Mouse (Mus musculus): ENCODE measurements at regions not wholly inside any gene's neighbourhood (a gene's known extent, or its start where the extent isn't known, plus 50 kb on each side); places are given as distances from the start of the nearest gene placed in this dataset.

DNA sequence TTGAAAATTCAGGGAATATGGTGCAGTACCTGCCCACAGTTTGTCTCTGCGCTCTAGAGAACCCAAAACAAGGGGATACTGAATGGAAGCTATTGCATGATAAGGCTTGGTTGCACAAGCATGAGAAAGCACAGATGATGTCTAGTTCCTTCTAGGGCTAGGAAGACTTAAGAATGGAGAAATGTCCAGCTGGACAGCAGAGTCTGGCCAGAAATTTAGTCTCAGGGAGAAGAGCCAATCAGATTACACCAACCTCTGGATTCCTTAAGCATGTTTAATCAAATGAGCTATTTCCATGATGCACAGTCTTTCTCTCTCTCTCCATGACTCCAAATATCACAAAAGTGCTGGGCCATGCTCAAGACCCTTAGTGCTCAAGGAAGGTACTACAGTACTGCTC is 147.8 kb downstream of the Lurap1l start:
- no peaks in the 10 kb centered on the region; a peak in 1 of 4 replicates for H3K4me1 ChIP-seq (ENCODE audit: control insufficient read depth in 2 of 2, insufficient read depth in 2 of 2, low read length in 2 of 2)
- H3K36me3 ChIP-seq (ENCODE audit: control insufficient read depth, insufficient read depth, low read length) = no peaks in the 10 kb centered on the region
- H3K27me3 ChIP-seq (ENCODE audit: control insufficient read depth, insufficient read depth, low read length) = no peaks in the 10 kb centered on the region
- ATAC-seq (ENCODE audit: insufficient number of reproducible peaks, insufficient read depth, low FRiP score, low read depth) = no peak
- H3K4me3 ChIP-seq (ENCODE audit: control insufficient read depth in 1 of 2, insufficient read depth in 1 of 2, low read depth in 1 of 2, low read length in 2 of 2) = no peak overlapping the region
- no peaks in the 10 kb centered on the region for H3K9me3 ChIP-seq (ENCODE audit: control insufficient read depth, low read length)
- no peak overlapping the region for H3K27ac ChIP-seq (replicated peaks in 1 of 2; ENCODE audit: control insufficient read depth in 1 of 2, insufficient read depth in 1 of 2, low read depth in 2 of 2, low read length in 2 of 2)
- H3K9ac ChIP-seq (ENCODE audit: low read length) = no peak overlapping the region
- no peak overlapping the region for H3K4me2 ChIP-seq (ENCODE audit: low read length)
- 82% methylated on average over 1 of the region's 1 CpGs for WGBS

DNA sequence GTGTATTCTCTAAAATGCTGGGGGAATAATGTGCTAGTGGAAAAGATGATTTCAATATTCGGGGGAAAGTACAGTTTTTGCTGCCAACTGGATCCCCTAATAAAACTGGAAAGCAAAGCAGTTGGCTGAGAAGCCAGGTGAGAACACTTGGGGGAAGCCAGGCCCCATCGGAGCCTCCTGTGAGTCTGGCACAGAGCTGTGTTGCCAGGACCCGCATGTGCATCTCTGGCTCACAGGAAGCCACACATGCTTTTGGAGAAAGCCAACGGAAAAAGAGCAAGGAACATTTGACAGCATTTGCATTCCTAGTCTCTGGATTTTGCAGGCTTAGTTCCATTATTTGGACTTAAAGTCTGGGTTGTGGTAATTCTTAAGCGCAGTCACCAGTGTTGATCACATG is 148.4 kb downstream of the Lurap1l start:
- Histone ChIP-seq H3K4me2 (ENCODE audit: low read length) (no peak overlapping the region), H3K27me3 (ENCODE audit: control insufficient read depth, insufficient read depth, low read length) (no peaks in the 10 kb centered on the region), H3K4me1 (ENCODE audit: control insufficient read depth in 2 of 2, insufficient read depth in 2 of 2, low read length in 2 of 2) (no peaks in the 10 kb centered on the region; a peak in 1 of 4 replicates), H3K9me3 (ENCODE audit: control insufficient read depth, low read length) (no peaks in the 10 kb centered on the region), H3K27ac (replicated peaks in 1 of 2; ENCODE audit: control insufficient read depth in 1 of 2, insufficient read depth in 1 of 2, low read depth in 2 of 2, low read length in 2 of 2) (no peak overlapping the region), H3K36me3 (ENCODE audit: control insufficient read depth, insufficient read depth, low read length) (no peaks in the 10 kb centered on the region), H3K4me3 (ENCODE audit: control insufficient read depth in 1 of 2, insufficient read depth in 1 of 2, low read depth in 1 of 2, low read length in 2 of 2) (no peak overlapping the region), H3K9ac (ENCODE audit: low read length) (no peak overlapping the region)
- ATAC-seq (ENCODE audit: insufficient number of reproducible peaks, insufficient read depth, low FRiP score, low read depth) = no peak
- 71% methylated on average over 5 of the region's 5 CpGs for WGBS

- H3K36me3 ChIP-seq (ENCODE audit: control insufficient read depth, insufficient read depth, low read length) = no peaks in the 10 kb centered on the region
- ATAC-seq (ENCODE audit: insufficient number of reproducible peaks, insufficient read depth, low FRiP score, low read depth) = no peak
- WGBS = 65% methylated on average over 3 of the region's 3 CpGs
- H3K4me1 ChIP-seq (ENCODE audit: control insufficient read depth in 2 of 2, insufficient read depth in 2 of 2, low read length in 2 of 2) = no peaks in the 10 kb centered on the region; a peak in 1 of 4 replicates
- H3K27me3 ChIP-seq (ENCODE audit: control insufficient read depth, insufficient read depth, low read length) = no peaks in the 10 kb centered on the region
- no peak overlapping the region for H3K27ac ChIP-seq (replicated peaks in 1 of 2; ENCODE audit: control insufficient read depth in 1 of 2, insufficient read depth in 1 of 2, low read depth in 2 of 2, low read length in 2 of 2)
- H3K4me3 ChIP-seq (ENCODE audit: control insufficient read depth in 1 of 2, insufficient read depth in 1 of 2, low read depth in 1 of 2, low read length in 2 of 2) = no peak overlapping the region
- no peak overlapping the region for H3K4me2 ChIP-seq (ENCODE audit: low read length)
- no peak overlapping the region for H3K9ac ChIP-seq (ENCODE audit: low read length)
- H3K9me3 ChIP-seq (ENCODE audit: control insufficient read depth, low read length) = no peaks in the 10 kb centered on the region
Observed at GRCm38 (mm10) chr4:81059356-81059755, 148.9 kb downstream of the Lurap1l start.

GRCm38 (mm10) chr4:81082290-81082947 is 172.0 kb downstream of the Lurap1l start:
- H3K9me3 ChIP-seq (ENCODE audit: control insufficient read depth, low read length) = no peaks in the 10 kb centered on the region
- H3K36me3 ChIP-seq (ENCODE audit: control insufficient read depth, insufficient read depth, low read length) = no peaks in the 10 kb centered on the region
- ATAC-seq (ENCODE audit: insufficient number of reproducible peaks, insufficient read depth, low FRiP score, low read depth) = no peak
- 62% methylated on average over 6 of the region's 6 CpGs for WGBS
- no peaks in the 10 kb centered on the region for H3K27me3 ChIP-seq (ENCODE audit: control insufficient read depth, insufficient read depth, low read length)
- H3K9ac ChIP-seq (ENCODE audit: low read length) = no peak overlapping the region
- no peak overlapping the region for H3K4me3 ChIP-seq (ENCODE audit: control insufficient read depth in 1 of 2, insufficient read depth in 1 of 2, low read depth in 1 of 2, low read length in 2 of 2)
- H3K4me2 ChIP-seq (ENCODE audit: low read length) = no peak overlapping the region
- no peaks in the 10 kb centered on the region for H3K4me1 ChIP-seq (ENCODE audit: control insufficient read depth in 2 of 2, insufficient read depth in 2 of 2, low read length in 2 of 2)
- no peak overlapping the region for H3K27ac ChIP-seq (replicated peaks in 1 of 2; ENCODE audit: control insufficient read depth in 1 of 2, insufficient read depth in 1 of 2, low read depth in 2 of 2, low read length in 2 of 2)

GRCm38 (mm10) chr4:81085188-81085587 is 174.7 kb downstream of the Lurap1l start:
- H3K4me3 ChIP-seq (ENCODE audit: control insufficient read depth in 1 of 2, insufficient read depth in 1 of 2, low read depth in 1 of 2, low read length in 2 of 2) = no peak overlapping the region
- H3K9ac ChIP-seq (ENCODE audit: low read length) = no peak overlapping the region
- WGBS = 58% methylated on average over 4 of the region's 4 CpGs
- H3K4me2 ChIP-seq (ENCODE audit: low read length) = no peak overlapping the region
- no peak overlapping the region for H3K27ac ChIP-seq (replicated peaks in 1 of 2; ENCODE audit: control insufficient read depth in 1 of 2, insufficient read depth in 1 of 2, low read depth in 2 of 2, low read length in 2 of 2)
- H3K4me1 ChIP-seq (ENCODE audit: control insufficient read depth in 2 of 2, insufficient read depth in 2 of 2, low read length in 2 of 2) = no peaks in the 10 kb centered on the region
- H3K27me3 ChIP-seq (ENCODE audit: control insufficient read depth, insufficient read depth, low read length) = no peaks in the 10 kb centered on the region
- no peaks in the 10 kb centered on the region for H3K36me3 ChIP-seq (ENCODE audit: control insufficient read depth, insufficient read depth, low read length)
- no peak for ATAC-seq (ENCODE audit: insufficient number of reproducible peaks, insufficient read depth, low FRiP score, low read depth)
- H3K9me3 ChIP-seq (ENCODE audit: control insufficient read depth, low read length) = no peaks in the 10 kb centered on the region

DNA sequence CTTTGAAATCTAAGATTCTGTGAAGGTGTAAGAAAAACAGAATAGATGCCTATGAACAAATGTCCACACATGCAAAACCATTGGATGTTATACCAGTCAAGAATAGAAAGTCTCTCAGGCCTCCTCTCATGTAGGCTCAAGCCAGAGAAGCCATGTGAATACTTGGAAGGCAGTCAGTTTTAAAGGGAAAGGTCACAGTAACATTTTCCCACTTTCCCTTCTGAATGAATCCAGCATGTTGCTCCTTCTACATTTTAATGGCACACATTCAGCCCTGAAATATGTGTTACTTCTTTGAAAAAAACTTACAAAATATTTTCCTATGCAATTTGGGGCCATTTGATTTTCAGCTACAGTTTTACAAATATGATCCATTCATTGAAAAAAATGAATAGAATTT is 186.1 kb downstream of the Lurap1l start:
- H3K36me3 ChIP-seq (ENCODE audit: control insufficient read depth, insufficient read depth, low read length) = no peaks in the 10 kb centered on the region
- H3K4me3 ChIP-seq (ENCODE audit: control insufficient read depth in 1 of 2, insufficient read depth in 1 of 2, low read depth in 1 of 2, low read length in 2 of 2) = no peak overlapping the region
- no peak for ATAC-seq (ENCODE audit: insufficient number of reproducible peaks, insufficient read depth, low FRiP score, low read depth)
- H3K9me3 ChIP-seq (ENCODE audit: control insufficient read depth, low read length) = no peaks in the 10 kb centered on the region
- H3K27ac ChIP-seq (replicated peaks in 1 of 2; ENCODE audit: control insufficient read depth in 1 of 2, insufficient read depth in 1 of 2, low read depth in 2 of 2, low read length in 2 of 2) = no peak overlapping the region
- H3K4me2 ChIP-seq (ENCODE audit: low read length) = no peak overlapping the region
- no peaks in the 10 kb centered on the region for H3K4me1 ChIP-seq (ENCODE audit: control insufficient read depth in 2 of 2, insufficient read depth in 2 of 2, low read length in 2 of 2)
- no peaks in the 10 kb centered on the region for H3K27me3 ChIP-seq (ENCODE audit: control insufficient read depth, insufficient read depth, low read length)
- no peak overlapping the region for H3K9ac ChIP-seq (ENCODE audit: low read length)

- no peaks in the 10 kb centered on the region for H3K9me3 ChIP-seq (ENCODE audit: control insufficient read depth, low read length)
- no peaks in the 10 kb centered on the region for H3K36me3 ChIP-seq (ENCODE audit: control insufficient read depth, insufficient read depth, low read length)
- WGBS = 89% methylated on average over 1 of the region's 1 CpGs
- ATAC-seq (ENCODE audit: insufficient number of reproducible peaks, insufficient read depth, low FRiP score, low read depth) = no peak
- no peak overlapping the region for H3K27ac ChIP-seq (replicated peaks in 1 of 2; ENCODE audit: control insufficient read depth in 1 of 2, insufficient read depth in 1 of 2, low read depth in 2 of 2, low read length in 2 of 2)
- no peaks in the 10 kb centered on the region for H3K4me1 ChIP-seq (ENCODE audit: control insufficient read depth in 2 of 2, insufficient read depth in 2 of 2, low read length in 2 of 2)
- no peak overlapping the region for H3K4me2 ChIP-seq (ENCODE audit: low read length)
- no peak overlapping the region for H3K4me3 ChIP-seq (ENCODE audit: control insufficient read depth in 1 of 2, insufficient read depth in 1 of 2, low read depth in 1 of 2, low read length in 2 of 2)
- H3K9ac ChIP-seq (ENCODE audit: low read length) = no peak overlapping the region
- H3K27me3 ChIP-seq (ENCODE audit: control insufficient read depth, insufficient read depth, low read length) = no peaks in the 10 kb centered on the region
Observed at GRCm38 (mm10) chr4:81097597-81097996, 187.2 kb downstream of the Lurap1l start.

- Histone ChIP-seq H3K9ac (ENCODE audit: low read length) (no peak overlapping the region), H3K36me3 (ENCODE audit: control insufficient read depth, insufficient read depth, low read length) (no peaks in the 10 kb centered on the region), H3K4me1 (ENCODE audit: control insufficient read depth in 2 of 2, insufficient read depth in 2 of 2, low read length in 2 of 2) (no peaks in the 10 kb centered on the region), H3K27ac (replicated peaks in 1 of 2; ENCODE audit: control insufficient read depth in 1 of 2, insufficient read depth in 1 of 2, low read depth in 2 of 2, low read length in 2 of 2) (no peak overlapping the region), H3K27me3 (ENCODE audit: control insufficient read depth, insufficient read depth, low read length) (no peaks in the 10 kb centered on the region), H3K9me3 (ENCODE audit: control insufficient read depth, low read length) (no peaks in the 10 kb centered on the region), H3K4me2 (ENCODE audit: low read length) (no peak overlapping the region), H3K4me3 (ENCODE audit: control insufficient read depth in 1 of 2, insufficient read depth in 1 of 2, low read depth in 1 of 2, low read length in 2 of 2) (no peak overlapping the region)
- ATAC-seq (ENCODE audit: insufficient number of reproducible peaks, insufficient read depth, low FRiP score, low read depth) = no peak
- WGBS = 77% methylated on average over 2 of the region's 2 CpGs
Observed at GRCm38 (mm10) chr4:81101049-81101448, 190.6 kb downstream of the Lurap1l start.

Measured in heart, embryonic 14.5 days (tissue).